Mouse (Mus musculus): ENCODE results near the gene Mras. TPM values are rescaled to one million over a fixed set of nuclear protein-coding genes. Genes with fewer than 3 reads are reported as not detected.

Gene Mras
- polyA plus RNA-seq, 1 experiment = 6.0 TPM

DNA sequence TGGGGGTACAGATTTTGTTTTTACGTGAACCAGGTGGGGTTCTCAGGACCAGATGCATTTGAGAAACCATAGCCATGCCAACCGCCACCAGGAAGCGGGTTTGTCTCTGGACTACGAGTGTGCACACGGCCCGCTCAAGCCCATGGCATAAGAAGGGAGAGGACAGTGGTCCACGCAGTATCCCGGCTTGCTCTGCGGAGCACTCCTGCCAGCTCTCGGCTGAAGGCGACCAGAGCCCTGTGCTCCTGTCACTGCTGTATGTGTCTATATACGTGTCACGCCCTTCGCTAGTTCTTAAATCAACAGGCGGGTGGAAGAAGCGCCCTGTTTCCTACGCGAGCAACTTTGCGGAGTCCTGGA is 79.6 kb downstream of the Mras start:
- Histone ChIP-seq H3K27me3 (ENCODE audit: control insufficient read depth, insufficient read depth, low read length, poor library complexity, severe bottlenecking) (peaks cover 2% of the 10 kb centered on the region; the same call in 1 of the 2 replicates), H3K4me3 (ENCODE audit: low read depth, low read length) (peak overlapping the region; percentile 77), H3K36me3 (ENCODE audit: control insufficient read depth, insufficient read depth, low read length, poor library complexity, severe bottlenecking) (no peaks in the 10 kb centered on the region), H3K9me3 (replicated peaks; ENCODE audit: control insufficient read depth, insufficient read depth, low read length, poor library complexity, severe bottlenecking) (no peaks in the 10 kb centered on the region), H3K9ac (ENCODE audit: low read depth, poor library complexity, severe bottlenecking) (peak overlapping the region; percentile 69), H3K4me1 (ENCODE audit: control insufficient read depth, insufficient read depth, low read length) (no peaks in the 10 kb centered on the region), H3K27ac (ENCODE audit: insufficient read depth, low read length) (no peak overlapping the region)
- TF ChIP-seq POLR2A (IDR thresholded peaks at IDR 0.05; ENCODE audit: insufficient read depth, low read length) (no peak), EP300 (IDR thresholded peaks at IDR 0.05; ENCODE audit: insufficient read depth, low read depth, low read length) (no peak), CTCF (IDR thresholded peaks at IDR 0.05; ENCODE audit: low read depth, low read length) (no peak)

DNA sequence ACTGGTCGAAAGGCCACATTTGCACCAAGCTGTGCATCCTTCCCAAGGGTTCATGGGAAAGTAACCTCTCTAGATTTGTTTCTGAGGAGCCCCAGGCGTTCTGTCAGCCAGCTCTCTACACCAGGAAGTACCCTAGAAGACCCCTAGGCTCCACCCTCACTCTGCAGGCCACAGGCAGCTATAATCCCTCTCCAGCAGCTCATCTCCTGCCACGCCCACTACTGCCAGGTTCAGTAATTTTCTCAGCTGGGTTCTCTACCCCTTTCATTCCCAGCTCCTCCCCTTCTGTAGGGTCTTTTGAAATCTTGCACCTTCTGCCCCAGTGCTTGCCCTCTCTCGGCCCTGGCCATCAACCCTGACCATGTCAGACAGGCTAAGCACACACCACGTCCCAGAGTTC is 81.2 kb downstream of the Mras start:
- Histone ChIP-seq H3K27ac (ENCODE audit: insufficient read depth, low read length) (no peak overlapping the region), H3K27me3 (ENCODE audit: control insufficient read depth, insufficient read depth, low read length, poor library complexity, severe bottlenecking) (peaks cover 2% of the 10 kb centered on the region; the same call in 1 of the 2 replicates), H3K4me3 (ENCODE audit: low read depth, low read length) (no peak overlapping the region), H3K9ac (ENCODE audit: low read depth, poor library complexity, severe bottlenecking) (no peak overlapping the region), H3K9me3 (replicated peaks; ENCODE audit: control insufficient read depth, insufficient read depth, low read length, poor library complexity, severe bottlenecking) (no peaks in the 10 kb centered on the region), H3K4me1 (ENCODE audit: control insufficient read depth, insufficient read depth, low read length) (no peaks in the 10 kb centered on the region), H3K36me3 (ENCODE audit: control insufficient read depth, insufficient read depth, low read length, poor library complexity, severe bottlenecking) (no peaks in the 10 kb centered on the region)
- no peak for TF ChIP-seq EP300 (IDR thresholded peaks at IDR 0.05; ENCODE audit: insufficient read depth, low read depth, low read length)
- no peak for TF ChIP-seq CTCF (IDR thresholded peaks at IDR 0.05; ENCODE audit: low read depth, low read length)
- TF ChIP-seq POLR2A (IDR thresholded peaks at IDR 0.05; ENCODE audit: insufficient read depth, low read length) = no peak

GRCm38 (mm10) chr9:99354796-99355195 is 82.4 kb downstream of the Mras start:
- Histone ChIP-seq H3K27ac (ENCODE audit: insufficient read depth, low read length) (no peak overlapping the region), H3K4me1 (ENCODE audit: control insufficient read depth, insufficient read depth, low read length) (no peaks in the 10 kb centered on the region), H3K4me3 (ENCODE audit: low read depth, low read length) (no peak overlapping the region), H3K27me3 (ENCODE audit: control insufficient read depth, insufficient read depth, low read length, poor library complexity, severe bottlenecking) (peaks cover 2% of the 10 kb centered on the region; the same call in 1 of the 2 replicates), H3K9me3 (replicated peaks; ENCODE audit: control insufficient read depth, insufficient read depth, low read length, poor library complexity, severe bottlenecking) (no peaks in the 10 kb centered on the region), H3K9ac (ENCODE audit: low read depth, poor library complexity, severe bottlenecking) (no peak overlapping the region), H3K36me3 (ENCODE audit: control insufficient read depth, insufficient read depth, low read length, poor library complexity, severe bottlenecking) (no peaks in the 10 kb centered on the region)
- TF ChIP-seq CTCF (IDR thresholded peaks at IDR 0.05; ENCODE audit: low read depth, low read length) (no peak), POLR2A (IDR thresholded peaks at IDR 0.05; ENCODE audit: insufficient read depth, low read length) (no peak), EP300 (IDR thresholded peaks at IDR 0.05; ENCODE audit: insufficient read depth, low read depth, low read length) (no peak)

DNA sequence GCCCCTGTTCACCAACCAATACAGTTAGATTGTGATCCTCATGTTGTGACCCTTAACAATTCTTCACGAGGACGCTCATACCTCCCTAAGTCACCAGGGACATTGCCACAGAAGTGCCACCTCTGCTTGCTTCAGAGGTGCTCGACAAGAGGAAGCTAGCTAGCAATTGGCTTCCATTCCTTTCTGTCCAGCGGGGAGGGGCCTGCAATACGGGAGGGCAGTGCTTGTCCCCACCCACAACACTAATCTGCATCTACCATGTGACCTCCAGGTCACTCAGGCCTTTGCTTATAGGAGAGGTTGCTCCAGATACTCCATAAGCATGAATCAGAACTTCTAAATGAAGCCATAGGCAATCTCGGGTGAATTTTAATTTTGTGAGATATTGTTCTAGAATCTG is 83.8 kb downstream of the Mras start:
- Histone ChIP-seq H3K27ac (ENCODE audit: insufficient read depth, low read length) (no peak overlapping the region), H3K9me3 (replicated peaks; ENCODE audit: control insufficient read depth, insufficient read depth, low read length, poor library complexity, severe bottlenecking) (no peaks in the 10 kb centered on the region), H3K4me3 (ENCODE audit: low read depth, low read length) (no peak overlapping the region), H3K27me3 (ENCODE audit: control insufficient read depth, insufficient read depth, low read length, poor library complexity, severe bottlenecking) (peaks cover 2% of the 10 kb centered on the region; the same call in 1 of the 2 replicates), H3K9ac (ENCODE audit: low read depth, poor library complexity, severe bottlenecking) (no peak overlapping the region), H3K4me1 (ENCODE audit: control insufficient read depth, insufficient read depth, low read length) (no peaks in the 10 kb centered on the region), H3K36me3 (ENCODE audit: control insufficient read depth, insufficient read depth, low read length, poor library complexity, severe bottlenecking) (no peaks in the 10 kb centered on the region)
- no peak for TF ChIP-seq CTCF (IDR thresholded peaks at IDR 0.05; ENCODE audit: low read depth, low read length)
- no peak for TF ChIP-seq EP300 (IDR thresholded peaks at IDR 0.05; ENCODE audit: insufficient read depth, low read depth, low read length)
- no peak for TF ChIP-seq POLR2A (IDR thresholded peaks at IDR 0.05; ENCODE audit: insufficient read depth, low read length)

DNA sequence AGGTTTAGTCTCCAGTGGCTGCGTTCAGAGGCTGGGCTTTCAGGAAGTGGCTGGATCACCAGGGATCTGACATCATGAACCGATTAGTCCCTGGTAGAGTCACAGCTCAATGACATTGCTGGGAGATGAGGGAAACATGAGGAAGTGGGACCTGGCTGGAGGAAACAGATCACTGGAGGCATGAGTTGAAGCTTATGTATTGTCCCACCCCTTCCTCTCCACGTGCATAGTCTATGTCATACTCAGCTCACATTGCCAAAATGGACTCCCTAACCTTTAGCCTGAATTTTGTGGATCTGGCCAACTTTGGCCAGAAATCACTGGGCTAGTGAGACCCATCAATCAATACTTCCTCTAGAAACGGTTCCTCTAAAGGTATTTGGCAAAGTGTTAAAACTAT is 84.2 kb downstream of the Mras start:
- Histone ChIP-seq H3K4me3 (ENCODE audit: low read depth, low read length) (no peak overlapping the region), H3K9me3 (replicated peaks; ENCODE audit: control insufficient read depth, insufficient read depth, low read length, poor library complexity, severe bottlenecking) (no peaks in the 10 kb centered on the region), H3K27me3 (ENCODE audit: control insufficient read depth, insufficient read depth, low read length, poor library complexity, severe bottlenecking) (peaks cover 2% of the 10 kb centered on the region; the same call in 1 of the 2 replicates), H3K27ac (ENCODE audit: insufficient read depth, low read length) (no peak overlapping the region), H3K36me3 (ENCODE audit: control insufficient read depth, insufficient read depth, low read length, poor library complexity, severe bottlenecking) (no peaks in the 10 kb centered on the region), H3K9ac (ENCODE audit: low read depth, poor library complexity, severe bottlenecking) (no peak overlapping the region), H3K4me1 (ENCODE audit: control insufficient read depth, insufficient read depth, low read length) (no peaks in the 10 kb centered on the region)
- TF ChIP-seq EP300 (IDR thresholded peaks at IDR 0.05; ENCODE audit: insufficient read depth, low read depth, low read length) = no peak
- TF ChIP-seq POLR2A (IDR thresholded peaks at IDR 0.05; ENCODE audit: insufficient read depth, low read length) = no peak
- no peak for TF ChIP-seq CTCF (IDR thresholded peaks at IDR 0.05; ENCODE audit: low read depth, low read length)

DNA sequence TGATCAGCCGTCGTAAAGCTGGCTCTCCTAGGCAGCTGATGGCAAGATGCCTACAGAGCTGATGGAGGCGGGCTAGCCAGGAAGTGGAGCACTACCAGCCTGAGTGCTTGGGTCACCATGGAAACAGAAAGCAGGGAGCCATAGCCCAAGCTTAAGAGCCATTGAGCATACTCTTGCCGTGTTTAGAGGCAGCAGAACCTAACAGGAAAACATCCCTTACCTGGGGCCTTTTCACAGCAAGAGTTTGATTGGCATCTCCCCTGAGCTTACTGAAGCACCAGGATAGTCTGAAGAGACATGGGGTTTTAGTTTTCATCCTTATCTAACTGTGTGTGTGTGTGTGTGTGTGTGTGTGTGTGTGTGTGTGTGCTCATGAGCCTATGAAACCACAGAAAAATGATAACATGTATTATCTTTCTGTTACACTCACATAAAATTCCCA is 91.8 kb downstream of the Mras start:
- Histone ChIP-seq H3K4me3 (ENCODE audit: low read depth, low read length) (no peak overlapping the region), H3K9ac (ENCODE audit: low read depth, poor library complexity, severe bottlenecking) (no peak overlapping the region), H3K9me3 (replicated peaks; ENCODE audit: control insufficient read depth, insufficient read depth, low read length, poor library complexity, severe bottlenecking) (no peaks in the 10 kb centered on the region), H3K27ac (ENCODE audit: insufficient read depth, low read length) (no peak overlapping the region), H3K36me3 (ENCODE audit: control insufficient read depth, insufficient read depth, low read length, poor library complexity, severe bottlenecking) (no peaks in the 10 kb centered on the region), H3K4me1 (ENCODE audit: control insufficient read depth, insufficient read depth, low read length) (no peaks in the 10 kb centered on the region), H3K27me3 (ENCODE audit: control insufficient read depth, insufficient read depth, low read length, poor library complexity, severe bottlenecking) (no peaks in the 10 kb centered on the region)
- no peak for TF ChIP-seq CTCF (IDR thresholded peaks at IDR 0.05; ENCODE audit: low read depth, low read length)
- TF ChIP-seq EP300 (IDR thresholded peaks at IDR 0.05; ENCODE audit: insufficient read depth, low read depth, low read length) = no peak
- no peak for TF ChIP-seq POLR2A (IDR thresholded peaks at IDR 0.05; ENCODE audit: insufficient read depth, low read length)

Measured in ES-Bruce4 (cell line).